Mouse (Mus musculus) hindbrain, embryonic 12.5 days (tissue): Measurements from ENCODE around the gene Bcl2. TPM values are rescaled to one million over a fixed set of nuclear protein-coding genes. Genes with fewer than 3 reads are reported as not detected.
A peak's percentile ranks its signal among the peaks of the same experiment; 100 is the strongest.
"Not testable (repeated sequence)": the region's sequence is repeated elsewhere in the genome, so short reads cannot be mapped to it uniquely, and the experiment has no call there.

Experiments used
- ATAC-seq: fragments of 200-750 bp; cut with Nextera tagmentation; 2 replicates; pipeline ENCODE4 v1.8.0; 2017; ENCODE audit warnings: moderate TSS enrichment; ENCODE audit not compliant: low FRiP score
- H3K27ac ChIP-seq: fragments of 300-500 bp; sonication (generic); 2 replicates; pipeline ENCODE4 v1.5.1; 2016; ENCODE audit warnings: mild to moderate bottlenecking
- H3K27me3 ChIP-seq: fragments of 300-500 bp; sonication (generic); 2 replicates; pipeline ENCODE4 v1.6.1; 2016; ENCODE audit warnings: mild to moderate bottlenecking
- H3K36me3 ChIP-seq: fragments of 300-500 bp; sonication (generic); 2 replicates; pipeline ENCODE4 v1.6.1; 2016; ENCODE audit warnings: mild to moderate bottlenecking
- H3K4me1 ChIP-seq: fragments of 300-500 bp; sonication (generic); 2 replicates; pipeline ENCODE4 v1.6.1; 2016
- H3K4me2 ChIP-seq: fragments of 300-500 bp; sonication (generic); replicated peaks from 2 replicates; pipeline ENCODE4 v1.6.1; 2016; ENCODE audit warnings: mild to moderate bottlenecking
- H3K4me3 ChIP-seq: fragments of 300-500 bp; sonication (generic); 2 replicates; pipeline ENCODE4 v1.5.1; 2016; ENCODE audit warnings: mild to moderate bottlenecking
- H3K9ac ChIP-seq: fragments of 300-500 bp; sonication (generic); 2 replicates; pipeline ENCODE4 v1.6.1; 2016; ENCODE audit warnings: mild to moderate bottlenecking, moderate library complexity
- H3K9me3 ChIP-seq: fragments of 300-500 bp; sonication (generic); replicated peaks from 2 replicates; pipeline ENCODE4 v1.6.1; 2016; ENCODE audit warnings: mild to moderate bottlenecking
- WGBS: fragments of 180-500 bp; shearing (Covaris S2); methylation state at CpG from one replicate; pipeline ENCODE4 v1.1.7; 2016; 5-methylcytosine and 5-hydroxymethylcytosine counted together
- polyA plus RNA-seq: library from polyadenylated mRNA; unstranded; fragments of >200 nt; fragmentation: Nextera tagmentation; extraction: Ambion mirVana; gene quantifications from 2 replicates; pipeline ENCODE4 v1.2.1, GENCODE M21; 2016

Bcl2 gene
- polyA plus RNA-seq, 1 experiment from 2014 or later = 15.5 TPM

GRCm38 (mm10) chr1:106738092-106738491 is 24.0 kb upstream of the Bcl2 start:
- H3K9ac ChIP-seq = no peak overlapping the region
- H3K36me3 ChIP-seq = peaks cover 23% of the 10 kb centered on the region
- no peak overlapping the region for H3K4me3 ChIP-seq
- H3K27ac ChIP-seq = no peak overlapping the region
- no peak for ATAC-seq
- no peak overlapping the region for H3K4me2 ChIP-seq
- 80% methylated on average over 3 of the region's 3 CpGs for WGBS
- H3K27me3 ChIP-seq = no peaks in the 10 kb centered on the region
- H3K9me3 ChIP-seq = no peaks in the 10 kb centered on the region
- H3K4me1 ChIP-seq = no peaks in the 10 kb centered on the region

DNA sequence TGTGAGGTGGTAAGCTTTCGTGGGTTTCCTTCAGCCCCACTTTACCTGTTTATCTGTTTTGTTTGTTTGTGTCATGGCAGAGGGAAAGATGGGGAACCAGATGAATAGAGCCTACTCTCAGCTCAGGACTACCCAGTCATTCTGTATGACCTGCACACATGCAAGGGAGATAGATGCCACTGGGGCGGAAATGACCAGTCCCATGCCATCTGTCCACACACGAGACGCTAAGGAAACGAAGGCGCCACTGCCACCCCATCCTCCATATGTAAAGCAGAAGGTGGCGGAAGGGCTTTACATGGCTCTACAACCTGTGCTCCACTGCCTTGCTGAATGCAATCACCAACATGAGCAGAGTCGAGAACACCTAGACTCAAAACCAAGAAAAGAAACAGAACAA is 22.1 kb upstream of the Bcl2 start:
- Histone ChIP-seq H3K27ac (no peak overlapping the region), H3K4me3 (no peak overlapping the region), H3K9me3 (no peaks in the 10 kb centered on the region), H3K36me3 (peaks cover 21% of the 10 kb centered on the region; the same call in 1 of the 2 replicates), H3K4me1 (no peaks in the 10 kb centered on the region), H3K4me2 (no peak overlapping the region), H3K9ac (no peak overlapping the region), H3K27me3 (no peaks in the 10 kb centered on the region)
- WGBS = 95% methylated on average over 8 of the region's 8 CpGs
- no peak for ATAC-seq

DNA sequence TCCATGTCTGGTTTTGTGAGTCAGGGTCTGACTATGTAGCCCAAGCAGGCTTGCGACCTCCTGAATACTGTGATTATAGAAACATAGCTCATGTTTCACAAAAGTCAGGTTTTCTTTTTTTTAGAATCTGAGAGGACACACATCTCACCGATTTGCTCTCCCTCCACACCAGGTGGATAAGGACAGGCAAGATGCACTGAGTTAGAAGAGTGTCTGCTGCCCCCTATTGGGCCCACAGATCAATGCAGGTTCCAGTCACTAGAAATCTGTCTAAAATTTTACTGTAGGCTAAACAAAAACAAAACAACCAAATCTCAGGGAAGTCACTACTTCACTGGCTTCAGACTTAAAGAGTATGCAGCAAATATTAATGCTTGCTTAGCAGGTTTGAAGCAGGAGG is 21.5 kb upstream of the Bcl2 start:
- no peak for ATAC-seq
- no peak overlapping the region for H3K4me2 ChIP-seq

GRCm38 (mm10) chr1:106722061-106722460 is 8.0 kb upstream of the Bcl2 start:
- 16% methylated on average over 5 of the region's 5 CpGs for WGBS
- Histone ChIP-seq H3K4me3 (no peak overlapping the region), H3K4me1 (no peaks in the 10 kb centered on the region), H3K9ac (no peak overlapping the region), H3K27me3 (no peaks in the 10 kb centered on the region), H3K9me3 (no peaks in the 10 kb centered on the region), H3K27ac (no peak overlapping the region), H3K4me2 (no peak overlapping the region), H3K36me3 (no peaks in the 10 kb centered on the region; the same call in 1 of the 2 replicates)
- no peak for ATAC-seq

More for the DNA sequence above, 21.5 kb upstream of the Bcl2 start:
- H3K9ac ChIP-seq = no peak overlapping the region
- H3K36me3 ChIP-seq = peaks cover 18% of the 10 kb centered on the region; the same call in 1 of the 2 replicates
- no peaks in the 10 kb centered on the region for H3K9me3 ChIP-seq
- no peak overlapping the region for H3K4me3 ChIP-seq
- H3K4me1 ChIP-seq = no peaks in the 10 kb centered on the region
- no peaks in the 10 kb centered on the region for H3K27me3 ChIP-seq
- 65% methylated on average over 2 of the region's 2 CpGs for WGBS
- no peak overlapping the region for H3K27ac ChIP-seq

DNA sequence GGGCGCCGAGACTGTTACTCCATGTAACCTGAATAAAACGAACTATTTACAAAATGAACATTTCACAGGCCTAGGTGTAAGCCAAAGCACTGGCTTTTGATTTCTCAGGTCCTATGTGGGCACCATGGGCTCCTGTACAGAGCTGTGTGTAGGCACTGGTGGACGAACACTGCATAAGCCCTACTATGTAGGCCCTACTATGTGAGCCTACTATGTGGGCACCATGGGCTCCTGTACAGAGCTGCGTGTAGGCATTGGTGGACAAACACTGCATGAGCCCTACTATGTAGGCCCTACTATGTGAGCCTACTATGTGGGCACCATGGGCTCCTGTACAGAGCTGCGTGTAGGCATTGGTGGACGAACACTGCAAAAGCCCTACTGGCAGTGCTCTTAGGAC is 3.7 kb upstream of the Bcl2 start:
- H3K27me3 ChIP-seq, H3K4me2 ChIP-seq, H3K4me1 ChIP-seq, H3K9me3 ChIP-seq, H3K27ac ChIP-seq, H3K4me3 ChIP-seq, H3K9ac ChIP-seq, H3K36me3 ChIP-seq, ATAC-seq: not testable (repeated sequence)
- 79% methylated on average over 7 of the region's 7 CpGs for WGBS

DNA sequence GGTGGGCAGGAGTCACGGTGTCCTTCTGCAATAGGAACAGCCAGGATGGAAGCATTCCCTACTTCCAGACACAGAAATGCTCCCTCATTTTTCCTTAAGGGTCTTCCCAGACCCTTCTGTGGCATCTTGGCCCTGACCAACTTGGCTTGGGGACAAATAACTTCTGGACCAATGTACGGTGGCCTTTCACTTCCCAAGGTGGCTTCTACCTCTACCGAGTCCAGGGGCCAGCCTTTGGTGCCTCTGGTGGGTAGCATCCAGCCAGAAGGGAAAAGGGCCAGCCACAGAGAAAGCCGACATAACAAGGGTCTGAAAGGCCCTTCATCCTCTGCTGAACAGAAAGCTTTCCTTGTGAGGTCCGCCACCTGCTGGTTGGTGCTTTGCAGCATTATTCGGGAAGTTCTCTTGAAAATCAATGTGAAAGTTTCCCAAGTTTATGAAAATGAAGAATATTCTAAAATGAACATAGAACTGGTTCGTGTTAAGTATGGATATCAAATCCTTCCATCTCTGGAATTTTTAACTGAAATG is 3.1 kb upstream of the Bcl2 start:
- Histone ChIP-seq H3K4me3 (no peak overlapping the region), H3K9me3 (no peaks in the 10 kb centered on the region), H3K4me1 (peaks cover 9% of the 10 kb centered on the region), H3K4me2 (no peak overlapping the region), H3K27me3 (peaks cover 4% of the 10 kb centered on the region), H3K9ac (no peak overlapping the region), H3K36me3 (no peaks in the 10 kb centered on the region), H3K27ac (no peak overlapping the region)
- no peak for ATAC-seq
- WGBS = 36% methylated on average over 7 of the region's 7 CpGs

DNA sequence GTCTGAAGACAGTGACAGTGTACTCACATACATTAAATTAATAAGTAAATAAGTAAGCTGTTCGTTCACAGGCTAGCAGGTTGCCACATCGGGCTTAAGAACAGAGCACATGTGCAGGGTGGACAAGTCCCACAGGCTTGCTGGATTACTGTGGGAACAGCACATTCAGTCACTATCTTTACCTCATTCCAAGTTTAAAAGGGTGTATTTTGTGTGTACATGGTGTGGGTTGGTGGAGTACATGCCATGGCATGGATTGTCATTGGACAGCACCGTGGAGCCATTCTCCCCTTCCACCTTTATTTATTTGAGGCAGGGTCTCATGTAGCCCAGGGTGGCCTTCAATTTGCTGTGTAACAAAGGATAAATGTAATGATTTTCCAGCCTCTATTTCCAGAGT is 2.1 kb upstream of the Bcl2 start:
- H3K4me3 ChIP-seq = no peak overlapping the region
- H3K9ac ChIP-seq = no peak overlapping the region
- no peak for ATAC-seq
- no peak overlapping the region for H3K27ac ChIP-seq
- peaks cover 14% of the 10 kb centered on the region for H3K4me1 ChIP-seq
- no peaks in the 10 kb centered on the region for H3K9me3 ChIP-seq
- no peaks in the 10 kb centered on the region for H3K36me3 ChIP-seq
- no peak overlapping the region for H3K4me2 ChIP-seq
- 89% methylated on average over 3 of the region's 3 CpGs for WGBS
- H3K27me3 ChIP-seq = peaks cover 5% of the 10 kb centered on the region

DNA sequence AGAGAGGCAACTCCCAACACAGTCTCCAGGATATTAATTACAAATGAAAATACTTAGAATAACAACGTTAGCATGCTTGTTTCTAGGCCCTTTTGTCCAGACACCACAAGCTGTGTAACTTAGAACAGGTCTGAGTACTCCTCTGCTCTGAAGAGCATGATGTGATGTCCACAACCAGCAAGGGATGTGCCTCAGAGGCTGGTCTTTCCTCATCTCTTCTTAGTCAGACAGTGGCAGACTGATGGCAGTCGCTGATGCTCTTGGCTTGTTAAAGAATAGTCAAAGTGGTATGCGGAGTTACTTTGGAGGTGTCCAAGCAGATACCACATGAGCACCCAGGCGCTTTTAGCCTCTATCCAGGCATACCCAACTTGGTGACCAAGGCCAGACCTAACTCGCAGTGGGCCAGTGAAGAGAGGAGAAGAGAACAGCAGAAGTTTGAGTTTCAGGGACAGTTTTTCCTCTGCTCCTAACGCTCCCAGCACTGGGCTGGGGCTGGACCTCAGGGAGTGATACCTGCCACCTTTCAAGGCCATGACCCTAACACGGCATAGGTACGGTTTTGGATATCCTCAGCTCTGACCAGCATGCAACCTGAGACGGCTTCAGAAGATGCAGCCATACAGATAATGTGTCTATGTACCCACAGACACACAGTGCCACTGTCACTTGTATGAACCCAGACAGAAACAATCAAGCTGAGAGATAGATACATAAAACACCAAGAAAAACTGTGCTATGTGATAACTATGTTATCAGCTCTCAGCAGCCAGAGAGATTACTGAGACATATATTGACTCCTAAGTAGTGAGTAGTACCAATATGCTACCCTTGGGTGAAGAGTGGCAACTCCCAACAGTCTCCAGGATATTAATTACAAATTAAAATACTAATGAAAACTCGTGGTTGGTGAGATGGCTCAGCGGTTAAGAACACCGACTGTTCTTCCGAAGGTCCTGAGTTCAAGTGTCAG is 1.3 kb upstream of the Bcl2 start:
- WGBS = 85% methylated on average over 13 of the region's 13 CpGs
- peak overlapping the region; percentile 88; the same call in 1 of the 2 replicates for H3K4me2 ChIP-seq

GRCm38 (mm10) chr1:106714530-106714981 is 482 bp upstream of the Bcl2 start:
- Histone ChIP-seq H3K9me3 (no peaks in the 10 kb centered on the region), H3K27ac (peak overlapping the region; percentile 92), H3K4me1 (peaks cover 14% of the 10 kb centered on the region), H3K9ac (peak overlapping the region; percentile 89), H3K36me3 (no peaks in the 10 kb centered on the region), H3K27me3 (peaks cover 5% of the 10 kb centered on the region), H3K4me2 (peak overlapping the region; percentile 88), H3K4me3 (peak overlapping the region; percentile 72)
- WGBS = 6% methylated on average over 21 of the region's 21 CpGs
- peak; percentile 81; the same call in 1 of the 2 replicates for ATAC-seq

More for the DNA sequence above, 1.3 kb upstream of the Bcl2 start:
- Histone ChIP-seq H3K4me1 (peaks cover 14% of the 10 kb centered on the region), H3K9me3 (no peaks in the 10 kb centered on the region), H3K27ac (no peak overlapping the region), H3K4me3 (no peak overlapping the region), H3K36me3 (no peaks in the 10 kb centered on the region), H3K9ac (no peak overlapping the region), H3K27me3 (peaks cover 5% of the 10 kb centered on the region)
- ATAC-seq = no peak; the same call in 1 of the 2 replicates

DNA sequence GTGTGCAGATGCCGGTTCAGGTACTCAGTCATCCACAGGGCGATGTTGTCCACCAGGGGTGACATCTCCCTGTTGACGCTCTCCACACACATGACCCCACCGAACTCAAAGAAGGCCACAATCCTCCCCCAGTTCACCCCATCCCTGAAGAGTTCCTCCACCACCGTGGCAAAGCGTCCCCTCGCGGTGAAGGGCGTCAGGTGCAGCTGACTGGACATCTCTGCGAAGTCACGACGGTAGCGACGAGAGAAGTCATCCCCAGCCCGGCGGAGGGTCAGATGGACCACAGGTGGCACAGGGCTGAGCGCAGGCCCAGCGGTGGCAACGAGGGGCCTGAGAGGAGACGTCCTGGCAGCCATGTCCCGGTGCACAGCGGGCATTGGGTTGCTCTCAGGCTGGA is 1.7 kb downstream of the Bcl2 start:
- Histone ChIP-seq H3K36me3 (no peaks in the 10 kb centered on the region), H3K27me3 (peaks cover 5% of the 10 kb centered on the region), H3K4me2 (peak overlapping the region; percentile 88), H3K27ac (no peak overlapping the region), H3K4me1 (peaks cover 16% of the 10 kb centered on the region), H3K4me3 (peak overlapping the region; percentile 72), H3K9ac (peak overlapping the region; percentile 89), H3K9me3 (no peaks in the 10 kb centered on the region)
- ATAC-seq = no peak
- 9% methylated on average over 22 of the region's 22 CpGs for WGBS

- Histone ChIP-seq H3K4me3 (peak overlapping the region; percentile 72), H3K4me1 (peaks cover 16% of the 10 kb centered on the region)
- WGBS = 72% methylated on average over 12 of the region's 12 CpGs
These were observed 2.5 kb downstream of the Bcl2 start for GRCm38 (mm10) chr1:106711356-106712125.

GRCm38 (mm10) chr1:106710202-106710601 is 3.9 kb downstream of the Bcl2 start:
- 88% methylated on average over 7 of the region's 7 CpGs for WGBS
- ATAC-seq = no peak
- Histone ChIP-seq H3K4me2 (no peak overlapping the region; the same call in 1 of the 2 replicates), H3K36me3 (no peaks in the 10 kb centered on the region), H3K9ac (no peak overlapping the region), H3K4me1 (peaks cover 16% of the 10 kb centered on the region), H3K4me3 (no peak overlapping the region), H3K27ac (no peak overlapping the region), H3K27me3 (peaks cover 5% of the 10 kb centered on the region; the same call in 1 of the 2 replicates), H3K9me3 (no peaks in the 10 kb centered on the region)

More at GRCm38 (mm10) chr1:106711356-106712125, 2.5 kb downstream of the Bcl2 start:
- Histone ChIP-seq H3K27me3 (peaks cover 5% of the 10 kb centered on the region), H3K36me3 (no peaks in the 10 kb centered on the region), H3K9me3 (no peaks in the 10 kb centered on the region), H3K4me2 (peak overlapping the region; percentile 88), H3K9ac (no peak overlapping the region), H3K27ac (no peak overlapping the region)
- no peak for ATAC-seq
